Mouse (Mus musculus): Measurements from ENCODE around the gene Tmem170b.

The Tmem170b gene

DNA sequence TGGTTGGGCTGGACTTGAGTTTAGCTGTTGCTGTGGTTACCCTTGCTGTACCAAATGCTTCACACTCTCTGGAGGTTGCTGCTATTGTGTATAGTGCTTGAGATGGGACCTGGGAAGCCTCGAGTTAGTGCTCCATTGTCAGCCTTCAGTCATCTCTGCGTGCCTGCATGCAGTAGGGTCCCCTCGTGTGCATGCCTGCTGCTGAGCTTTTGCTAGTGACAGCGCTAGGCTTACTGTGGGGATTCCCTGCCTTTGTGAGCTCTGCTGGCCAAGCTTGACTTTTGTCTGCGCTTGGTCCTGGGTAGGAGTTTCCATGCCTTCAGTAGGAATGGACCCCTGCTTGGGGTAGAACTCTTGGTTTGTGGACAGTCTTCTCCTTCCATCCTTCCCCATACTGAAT is 9.3 kb downstream of the Tmem170b start:
- no peak for DNase-seq

DNA sequence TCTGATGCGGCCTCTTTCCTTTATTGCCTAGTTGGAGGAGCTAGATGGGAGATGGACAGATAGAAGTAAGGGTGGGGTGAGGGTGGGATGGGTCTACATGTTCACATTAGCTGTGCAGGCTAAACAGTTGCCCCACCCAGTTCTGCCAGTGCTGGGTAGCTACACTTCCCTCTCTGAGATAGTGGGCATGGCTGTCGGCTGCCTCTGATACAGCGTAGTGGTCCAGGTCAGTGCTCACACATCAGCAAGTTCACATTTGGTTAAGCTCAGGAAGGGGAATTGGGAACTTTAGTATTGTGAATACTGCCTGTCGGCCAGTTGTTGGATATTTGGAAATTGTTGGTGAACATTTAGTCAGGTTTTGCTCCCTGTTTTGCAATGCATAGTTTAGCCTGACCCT is 13.8 kb downstream of the Tmem170b start:
- no peak for DNase-seq

DNA sequence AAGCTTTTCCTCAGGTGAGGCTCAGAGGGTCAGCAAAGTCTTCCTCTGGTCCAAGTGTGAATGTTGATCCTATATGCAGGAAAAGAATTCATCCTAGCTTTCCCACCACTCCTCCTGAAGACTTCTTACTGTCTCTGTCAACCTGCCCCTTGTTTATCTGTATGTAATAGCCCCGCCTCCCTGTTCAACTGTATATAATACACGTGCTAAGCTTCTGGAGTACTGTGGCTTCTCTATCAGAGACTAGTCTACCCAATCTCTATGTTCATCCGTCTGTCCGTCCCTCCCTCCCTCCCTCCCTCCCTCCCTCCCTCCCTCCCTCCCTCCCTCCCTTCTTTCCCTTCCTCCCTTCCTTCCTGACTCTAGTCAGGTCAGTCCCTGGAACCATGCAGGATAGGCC is 14.4 kb downstream of the Tmem170b start:
- DNase-seq: no peak

DNA sequence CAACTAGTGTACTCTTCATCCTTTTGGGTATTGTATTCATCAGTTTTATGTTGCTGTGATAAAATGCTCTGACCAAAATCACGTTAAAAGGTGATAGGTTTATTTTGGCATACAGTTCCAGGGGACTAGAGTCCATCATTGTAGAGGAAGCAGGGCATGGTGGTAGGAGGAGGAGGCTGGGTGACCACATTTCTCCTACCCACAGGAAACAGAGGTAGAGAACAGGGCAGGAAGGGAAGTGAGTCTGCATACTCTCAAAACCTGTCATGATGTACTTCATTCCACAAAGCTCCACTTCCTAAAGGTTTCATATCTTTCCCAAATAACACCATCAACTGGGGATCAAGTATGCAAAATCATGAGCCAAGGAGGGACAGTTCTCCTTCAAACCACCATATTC is 18.4 kb downstream of the Tmem170b start:
- no peak for DNase-seq

DNA sequence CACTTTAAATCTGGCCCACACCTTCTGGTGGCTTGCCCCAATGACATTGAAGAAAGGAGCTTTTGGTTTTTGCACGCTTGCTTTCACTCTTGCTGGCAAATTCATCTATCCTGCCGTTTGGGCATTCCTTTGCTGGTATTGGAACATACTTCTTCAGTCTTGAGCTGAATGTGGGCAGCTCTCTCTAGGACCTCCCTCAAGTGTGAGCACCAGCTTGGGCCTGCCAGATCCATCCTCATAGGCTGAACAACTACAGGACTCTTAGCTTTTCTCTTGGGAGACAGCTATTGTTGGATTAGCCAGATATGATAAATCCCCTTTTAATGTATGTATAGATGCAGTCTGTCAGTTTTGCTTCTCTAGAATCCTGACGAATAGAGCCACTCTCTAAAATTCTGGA is 19.5 kb downstream of the Tmem170b start:
- DNase-seq: no peak

DNA sequence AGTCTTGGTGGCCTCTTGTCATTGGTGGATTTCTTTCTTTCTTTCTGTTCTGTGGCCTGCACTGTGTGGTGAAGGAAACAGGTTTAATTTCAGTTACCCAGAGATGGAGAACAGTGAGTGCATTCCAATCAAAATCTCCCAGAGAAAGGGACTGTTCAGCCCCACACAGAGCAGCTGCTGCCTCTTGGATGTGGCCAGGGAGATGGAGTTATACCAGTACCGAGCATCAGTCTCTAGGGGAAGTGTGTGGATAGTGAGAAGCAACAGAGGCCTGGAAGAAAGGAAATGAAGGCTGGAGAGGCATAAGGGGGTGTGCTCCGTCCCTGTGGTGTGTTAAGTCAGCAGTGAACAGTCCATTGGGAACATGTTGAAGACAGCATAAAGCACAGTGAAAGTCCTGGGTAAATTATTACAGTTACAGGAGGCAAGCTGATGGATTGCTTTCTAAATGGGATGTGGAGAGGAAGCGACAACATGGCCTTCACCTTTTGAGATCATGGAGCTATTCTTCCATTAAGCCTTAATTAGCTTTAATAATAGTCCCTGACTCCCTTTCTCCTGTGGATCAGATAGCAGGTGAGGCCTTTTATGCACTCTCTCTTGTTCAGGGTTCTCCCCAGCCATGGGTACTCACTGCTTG is 21.7 kb downstream of the Tmem170b start:
- DNase-seq: no peak

DNA sequence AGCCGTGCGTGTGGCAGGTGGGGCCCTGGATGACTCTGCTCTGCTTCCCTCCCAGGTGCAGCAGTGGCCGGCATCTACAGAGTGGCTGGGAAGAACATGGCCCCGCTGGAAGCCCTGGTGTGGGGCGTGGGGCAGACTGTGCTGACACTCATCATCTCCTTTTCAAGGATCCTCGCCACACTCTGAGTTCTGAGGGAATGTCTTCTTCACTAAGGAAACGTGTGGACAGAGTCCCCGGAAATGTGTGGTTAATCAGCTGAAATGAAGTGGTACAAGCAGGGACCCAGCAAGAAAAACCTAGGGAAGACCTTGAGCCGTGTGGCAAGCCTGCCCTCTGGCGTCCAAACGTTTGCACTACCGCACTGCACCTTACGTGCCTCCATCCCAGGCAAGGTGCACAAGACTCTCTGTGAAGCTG is 28.7 kb downstream of the Tmem170b start:
- DNase-seq: peak; percentile 79

DNA sequence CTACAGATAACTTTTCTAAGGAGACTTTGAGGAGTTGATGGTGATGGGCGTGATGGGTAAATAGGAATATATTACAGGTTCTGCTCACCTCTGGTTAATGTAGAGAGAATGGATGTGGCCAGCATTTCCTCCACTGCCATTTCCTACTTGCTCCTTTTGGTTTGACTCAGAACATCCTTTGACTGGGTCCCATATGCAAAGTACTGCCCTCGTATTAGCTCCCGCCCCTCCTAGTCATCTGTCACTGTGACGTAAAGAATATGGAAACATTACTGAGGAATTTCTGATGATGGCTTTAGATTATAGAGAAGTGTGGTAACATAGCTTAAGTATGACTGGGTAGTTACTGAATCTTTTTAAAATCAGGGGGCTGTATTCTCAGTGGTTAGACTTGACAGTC is 32.4 kb downstream of the Tmem170b start:
- no peak for DNase-seq

DNA sequence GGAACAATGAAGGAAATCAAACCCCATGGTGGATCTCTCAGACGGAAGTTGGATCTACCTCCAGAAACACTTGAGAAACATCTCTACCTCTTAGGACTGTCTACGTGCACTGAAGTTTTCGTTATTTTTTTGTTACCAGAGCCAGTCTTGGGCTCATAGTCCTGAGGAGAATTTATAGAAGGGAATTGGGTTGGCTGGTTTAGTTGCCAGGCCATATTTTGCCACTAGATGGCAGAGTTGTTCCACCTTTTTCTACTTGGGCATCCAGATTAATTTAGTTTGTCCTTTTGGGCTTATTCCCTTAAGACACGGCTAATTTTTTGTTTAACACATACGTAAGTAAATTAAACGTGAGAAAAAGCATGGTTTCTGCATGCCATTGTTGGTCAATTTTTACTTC is 37.1 kb downstream of the Tmem170b start:
- peak; percentile 61 for DNase-seq

DNA sequence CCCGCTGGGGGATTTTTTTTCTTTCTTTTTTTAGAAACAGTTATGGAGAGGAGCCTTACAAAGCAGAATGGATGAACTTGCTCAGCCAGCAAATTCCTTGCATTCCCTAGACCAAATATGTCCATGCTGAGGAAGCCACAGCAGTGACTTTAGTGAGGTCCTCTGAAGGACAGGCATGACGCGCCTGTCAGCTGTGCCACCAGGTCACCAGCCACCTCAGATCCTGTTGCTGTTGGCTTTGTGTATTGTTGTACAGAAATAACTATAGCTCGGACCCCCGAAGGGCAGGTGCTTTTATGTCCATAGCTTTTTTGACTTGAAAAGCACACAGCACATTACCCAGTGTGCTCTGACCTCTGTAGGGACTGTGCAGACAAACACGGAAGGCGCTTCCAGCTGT is 38.1 kb downstream of the Tmem170b start:
- no peak for DNase-seq

DNA sequence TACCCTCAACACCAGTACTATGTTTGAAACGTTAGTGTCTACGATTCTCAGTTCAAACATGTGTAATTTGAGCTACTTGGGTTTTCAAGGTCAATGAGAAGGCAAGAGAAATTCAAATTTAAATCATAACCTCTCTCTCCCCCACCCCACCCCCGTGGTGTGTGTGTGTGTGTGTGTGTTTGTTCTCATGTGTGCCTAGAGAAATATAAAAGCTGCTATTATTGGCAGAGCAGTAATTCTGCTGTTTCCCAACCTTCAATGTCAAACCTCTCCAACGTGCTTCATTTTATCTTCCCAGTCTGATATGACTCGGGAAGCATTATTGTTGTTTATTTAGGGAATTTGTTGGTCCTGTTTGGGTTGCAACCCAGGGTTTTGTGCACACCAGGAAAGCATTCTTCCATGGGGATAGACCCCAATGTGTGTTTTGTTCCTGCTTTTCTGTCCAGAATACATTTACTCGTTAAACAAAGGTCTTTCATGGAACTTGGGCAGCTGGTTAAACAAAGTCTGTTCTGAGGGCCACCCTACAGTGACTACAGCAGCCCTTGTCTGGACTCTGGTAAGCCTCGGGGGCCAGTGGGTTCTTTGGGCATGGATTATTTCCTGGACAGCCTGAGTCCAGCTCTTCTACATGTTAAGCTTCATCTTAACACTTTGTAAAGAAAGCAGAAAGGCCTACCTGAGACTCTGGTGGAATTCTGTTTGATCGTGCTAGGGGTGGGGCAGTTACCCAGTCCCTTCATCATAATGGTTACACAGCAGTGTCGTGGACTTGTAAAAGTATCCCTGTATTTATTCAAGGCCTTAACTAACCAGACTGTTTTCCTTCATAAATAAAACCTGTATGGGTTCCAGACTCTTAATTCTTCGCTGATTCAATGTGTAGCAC is 39.1 kb downstream of the Tmem170b start:
- no peak for DNase-seq

DNA sequence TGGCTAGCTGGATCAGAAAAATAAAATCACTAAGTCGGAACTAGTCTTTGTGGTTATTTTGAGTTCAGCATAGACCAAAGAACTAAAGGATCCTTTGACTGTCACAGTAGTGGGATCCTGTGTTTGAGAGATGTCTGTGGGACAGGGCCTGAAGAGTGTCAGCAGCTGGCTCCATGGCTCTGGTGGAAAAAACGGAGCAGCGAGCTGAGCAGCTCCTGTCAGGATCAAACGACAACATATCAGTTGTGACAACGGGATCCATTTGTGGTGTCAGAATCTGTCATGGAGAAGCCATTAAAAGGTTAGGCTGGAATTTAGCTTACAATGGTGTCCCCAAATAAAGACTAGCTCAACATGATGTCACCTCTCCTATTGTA is 39.8 kb downstream of the Tmem170b start:
- DNase-seq: no peak

DNA sequence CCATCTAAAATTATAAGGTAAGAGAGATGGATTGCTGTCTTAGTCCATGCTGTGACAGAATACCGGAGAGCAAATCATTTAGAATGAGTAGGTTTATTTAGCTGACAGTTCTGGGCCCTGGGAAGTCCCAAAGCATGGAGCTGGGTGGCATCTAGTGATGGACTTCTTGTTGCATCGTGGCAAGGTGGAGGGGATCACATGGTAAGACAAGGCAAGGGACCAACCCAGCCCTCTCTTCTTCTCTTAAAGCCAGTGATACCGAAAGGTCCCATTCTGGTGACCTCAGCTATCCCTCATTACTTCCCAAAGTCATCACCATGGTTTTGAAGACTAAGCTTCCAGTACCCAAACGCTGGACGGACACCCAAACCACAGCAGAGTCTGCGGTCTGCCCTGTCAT is 42.3 kb downstream of the Tmem170b start:
- DNase-seq: no peak

DNA sequence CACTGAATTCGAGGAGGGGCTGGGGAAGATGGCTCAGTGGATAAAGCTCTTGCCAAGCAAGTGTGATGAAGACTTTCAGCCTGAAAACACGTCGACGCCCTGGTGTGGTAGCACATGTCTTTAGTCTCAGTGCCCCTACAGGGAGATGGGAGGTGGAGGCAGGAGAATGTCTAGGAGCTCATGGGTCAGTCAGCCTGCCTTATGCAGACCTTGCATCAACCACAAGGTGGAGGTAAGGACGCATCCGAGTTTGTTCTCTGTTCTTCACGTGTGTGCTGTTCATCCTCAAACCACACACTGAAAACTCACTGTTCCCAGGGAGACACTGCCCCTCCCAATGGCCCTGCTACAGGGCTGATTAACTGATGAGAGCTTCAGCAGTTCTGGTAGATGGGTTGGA is 45.0 kb downstream of the Tmem170b start:
- no peak for DNase-seq

DNA sequence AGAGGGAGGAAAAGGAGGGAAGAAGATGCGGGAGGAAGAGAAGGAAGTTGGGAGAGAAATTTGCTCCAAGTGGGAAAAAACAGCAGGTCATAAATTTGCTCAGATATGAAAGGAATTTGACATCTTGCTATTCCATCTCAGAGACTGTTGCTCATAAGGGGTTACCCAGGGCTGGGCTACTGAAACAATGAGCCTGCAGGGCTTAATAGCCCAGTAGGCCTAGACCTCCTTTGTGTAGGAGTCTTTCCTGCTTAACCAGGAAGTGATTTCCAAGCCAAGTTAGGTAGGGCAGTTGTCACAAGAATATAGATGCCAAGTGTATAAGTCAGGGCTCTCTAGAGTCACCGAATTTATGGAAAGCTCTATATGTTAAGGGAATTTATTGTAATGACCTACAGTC is 48.1 kb downstream of the Tmem170b start:
- DNase-seq: no peak

DNA sequence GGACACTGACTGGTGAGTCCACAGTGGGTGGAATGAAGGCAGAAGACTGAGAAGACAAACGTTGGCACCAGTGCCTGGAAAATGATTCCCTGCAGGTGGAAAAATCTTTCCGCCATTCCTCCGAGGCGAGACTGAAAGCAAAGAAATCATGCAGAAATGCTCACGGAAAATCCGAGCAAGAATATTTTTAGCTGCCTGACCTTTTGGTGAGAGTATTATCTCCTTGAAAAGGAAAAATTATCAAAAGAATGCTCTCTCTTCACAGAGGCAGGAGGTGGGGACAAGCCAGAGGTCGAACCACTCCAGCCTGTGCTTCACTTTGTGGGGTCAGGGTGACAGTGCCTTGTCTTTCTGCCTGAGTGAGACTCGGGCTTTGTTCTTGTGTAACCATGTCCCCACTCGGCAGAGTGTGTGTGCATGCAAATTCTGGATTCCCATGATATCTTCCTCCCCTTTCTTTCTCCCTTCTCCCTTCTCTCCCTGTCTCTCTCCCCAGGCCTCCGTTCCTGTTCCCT is 49.9 kb downstream of the Tmem170b start:
- no peak for DNase-seq

DNA sequence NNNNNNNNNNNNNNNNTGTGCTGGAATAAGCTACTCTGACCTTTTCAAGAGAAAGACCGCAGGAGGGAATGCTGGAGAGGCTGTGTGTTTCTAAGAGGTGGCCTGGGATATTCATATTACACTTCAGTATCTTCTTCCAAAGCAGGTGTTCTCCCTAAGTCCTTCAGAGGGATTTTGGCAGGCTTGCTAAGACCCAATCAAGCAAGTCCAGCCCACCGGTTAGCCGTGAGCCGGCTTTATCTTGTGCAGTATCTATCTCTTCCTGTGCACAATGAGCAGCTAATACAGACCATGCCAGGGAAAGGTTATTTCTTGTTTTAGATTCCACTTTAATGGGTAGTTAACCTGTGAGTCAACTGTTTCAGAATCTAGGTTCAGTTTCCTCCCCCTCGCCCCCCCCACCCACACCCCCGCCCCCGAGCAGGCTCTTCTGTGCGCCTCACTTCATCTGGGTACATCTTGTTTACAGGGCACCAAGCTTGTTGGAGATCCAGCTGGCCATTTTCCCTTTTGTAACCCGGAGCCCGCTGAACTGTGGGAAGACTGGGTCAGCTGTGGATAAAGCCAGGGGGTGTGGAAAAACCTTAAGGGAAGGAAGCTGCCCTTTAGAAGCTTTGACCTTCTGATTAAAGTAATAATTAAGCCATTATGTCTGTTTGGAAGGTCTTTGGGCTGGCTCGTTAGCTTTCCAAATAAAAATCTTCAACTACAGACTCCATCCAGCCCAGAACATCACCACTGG is 54.5 kb downstream of the Tmem170b start:
- no peak for DNase-seq

DNA sequence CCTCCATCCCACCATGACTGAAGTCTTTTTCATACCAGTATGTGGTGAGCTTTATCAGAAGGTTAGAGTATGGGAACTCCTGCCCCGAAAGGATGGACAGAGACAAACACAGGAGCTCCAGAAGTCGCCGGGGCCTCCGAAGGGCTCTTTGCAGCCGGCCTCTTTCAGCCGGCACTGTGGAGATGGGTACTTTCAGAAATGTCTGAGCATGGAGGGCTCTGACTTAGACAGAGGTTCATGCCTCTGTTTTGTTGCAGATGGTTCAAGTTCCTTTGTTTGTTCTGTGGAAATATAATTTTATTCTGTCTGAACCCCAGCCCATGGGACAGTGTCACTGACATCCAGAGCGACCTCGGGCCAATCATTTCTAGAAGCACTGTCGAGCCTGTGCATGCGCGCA is 55.4 kb downstream of the Tmem170b start:
- no peak for DNase-seq

DNA sequence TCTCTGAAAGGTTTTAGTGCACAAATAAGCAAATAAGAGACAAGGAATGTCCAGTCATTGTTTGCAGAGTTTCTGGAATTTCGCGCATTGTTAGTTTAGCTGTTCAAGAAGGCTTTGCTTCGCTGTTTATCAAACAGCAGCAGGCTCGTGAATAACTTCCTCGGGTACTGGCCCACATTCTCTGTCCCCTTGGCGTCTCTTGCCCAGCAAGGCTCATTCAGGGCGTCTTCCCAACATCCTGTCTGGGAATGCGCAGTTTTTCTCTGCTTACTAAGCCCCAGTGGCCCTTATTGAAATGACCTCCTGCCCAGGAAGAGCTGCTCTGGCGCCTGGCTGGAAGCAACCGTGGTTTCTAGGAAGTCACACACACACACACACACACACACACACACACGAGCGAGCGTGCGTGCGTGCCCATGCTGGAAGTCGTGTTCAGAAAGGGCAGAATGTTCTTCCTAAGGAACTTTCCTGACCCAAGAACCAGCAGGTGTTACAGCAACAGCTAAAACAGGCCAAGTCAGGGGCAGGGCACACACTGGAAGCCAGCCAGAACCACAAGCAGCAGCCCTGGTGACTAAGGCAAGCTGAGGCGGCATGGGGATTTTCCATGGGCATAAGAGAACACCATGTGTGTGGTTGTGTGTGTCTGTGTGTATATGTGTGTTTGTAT is 56.8 kb downstream of the Tmem170b start:
- DNase-seq: no peak

DNA sequence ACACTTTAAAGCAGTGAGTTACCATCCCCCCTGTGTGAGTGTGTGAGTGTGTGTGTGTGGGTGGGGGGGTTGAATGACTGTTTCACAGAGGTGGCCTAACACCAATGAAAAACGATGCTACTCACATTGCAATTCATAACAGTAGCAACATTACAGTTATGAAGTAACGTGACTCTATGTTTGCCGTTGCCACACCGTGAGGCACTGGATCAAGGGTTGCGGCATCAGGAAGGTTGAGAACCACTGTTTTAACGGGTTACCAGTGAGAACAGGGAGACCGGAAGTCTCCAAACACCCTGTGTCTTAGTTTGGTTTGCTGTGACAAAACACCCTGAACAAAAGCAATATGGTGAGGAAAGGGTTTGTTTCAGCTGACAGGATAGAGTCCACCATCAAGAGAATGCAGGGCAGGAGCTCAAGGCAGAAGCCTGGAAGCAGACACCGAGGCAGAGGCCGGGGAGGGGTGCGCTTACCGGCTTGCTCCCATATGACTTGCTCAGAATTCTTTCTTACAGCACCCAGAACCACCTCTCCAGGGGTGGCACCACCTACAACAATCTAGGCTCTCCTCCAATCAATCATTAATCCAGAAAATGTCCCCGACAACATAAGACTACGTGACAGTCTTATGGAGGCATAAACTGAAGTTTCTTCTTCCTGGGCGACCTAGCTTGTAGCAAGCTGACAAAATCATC is 57.9 kb downstream of the Tmem170b start:
- no peak for DNase-seq

DNA sequence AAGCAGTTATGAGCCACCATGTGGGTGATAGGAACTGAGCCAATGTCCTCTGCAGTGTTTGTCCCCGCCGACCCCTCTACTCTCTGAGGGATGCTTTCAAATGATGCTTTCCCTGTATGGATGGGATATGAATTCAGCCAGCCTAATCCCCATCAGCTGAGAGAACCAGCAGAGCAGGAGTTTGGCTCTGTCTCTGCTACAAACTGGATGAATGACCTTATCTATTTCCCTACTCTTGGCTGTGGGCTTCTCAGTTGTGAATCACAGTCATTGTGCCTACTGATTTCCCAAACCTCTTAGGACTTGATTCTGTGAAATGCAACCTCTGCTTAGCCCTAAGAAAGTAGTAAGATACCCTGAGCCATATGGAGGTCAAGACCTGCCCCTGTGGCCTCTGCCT is 64.2 kb downstream of the Tmem170b start:
- DNase-seq: no peak

DNA sequence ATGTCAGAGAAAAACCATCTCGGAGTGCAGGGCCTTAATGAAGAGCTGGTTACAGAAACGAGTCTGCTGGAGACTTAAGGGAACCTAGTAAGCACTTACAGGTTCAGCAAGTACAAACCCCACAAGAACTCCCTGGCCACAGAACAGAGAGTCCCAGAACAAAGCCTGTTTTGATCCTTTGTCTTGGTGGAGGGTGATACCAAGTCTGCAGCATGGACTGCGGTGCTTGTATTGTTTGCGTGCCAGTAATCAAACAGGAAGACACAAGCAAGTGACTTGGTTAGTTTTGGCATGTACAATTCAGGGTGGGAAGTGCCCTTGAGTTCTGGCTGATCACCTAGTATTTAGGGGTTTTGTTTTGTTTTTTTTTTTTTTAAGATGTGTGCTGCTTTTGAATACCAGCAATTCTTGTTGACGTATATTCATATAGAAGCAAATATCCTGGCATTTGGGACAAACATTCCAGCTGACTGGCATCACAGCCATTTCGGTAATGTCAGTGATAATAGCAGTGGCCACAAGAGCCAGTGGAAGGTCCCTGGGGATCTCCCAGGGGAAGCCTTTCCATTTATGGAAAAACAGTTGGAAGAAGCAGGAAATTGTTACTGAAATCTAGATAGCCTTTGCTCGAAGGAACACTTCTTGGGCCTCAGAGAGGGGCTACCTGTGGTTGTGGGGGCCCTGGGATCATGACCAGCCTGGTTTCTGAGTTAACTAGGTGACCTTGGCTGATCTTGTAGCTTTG is 64.9 kb downstream of the Tmem170b start:
- DNase-seq: no peak

Measured in cerebellum, adult 9-10 months (tissue).